Mouse (Mus musculus) MEL (cell line): Measurements from ENCODE around the gene Ogfod1. TPM values are rescaled to one million over a fixed set of nuclear protein-coding genes. Genes with fewer than 3 reads are reported as not detected.

ENCODE experiments used
- DNase-seq: peaks from one replicate; pipeline ENCODE4 v3.0.0; 2011; ENCODE audit warnings: low read depth, low spot score
- H3K27ac ChIP-seq: 2 replicates; pipeline ENCODE4 v1.5.1; 2012; ENCODE audit warnings: low read depth, mild to moderate bottlenecking, control low read depth, low read length, moderate library complexity; ENCODE audit not compliant: control insufficient read depth
- H3K27me3 ChIP-seq, 2 experiments: fragments of 150-350 bp in 1 of 2; sonication (generic) in 1 of 2; 2 replicates each; pipeline ENCODE4 v1.6.1; 2012; ENCODE audit warnings: low read length in 2 of 2, mild to moderate bottlenecking in 2 of 2, improper control_type of control experiment in 1 of 2, moderate library complexity in 1 of 2; ENCODE audit not compliant: insufficient read depth in 2 of 2, control insufficient read depth in 1 of 2
- H3K36me3 ChIP-seq, 2 experiments: 2 replicates each; pipeline ENCODE4 v1.6.1; 2012 to 2014; ENCODE audit warnings: low read length in 2 of 2, improper control_type of control experiment in 1 of 2, inconsistent platforms in 1 of 2, mild to moderate bottlenecking in 1 of 2; ENCODE audit not compliant: insufficient read depth in 2 of 2, control insufficient read depth in 1 of 2
- H3K4me1 ChIP-seq, 2 experiments: fragments of 150-350 bp in 1 of 2; sonication (generic) in 1 of 2; 2 replicates each; pipeline ENCODE4 v1.6.1; 2012; ENCODE audit warnings: low read length in 2 of 2, improper control_type of control experiment in 1 of 2, mild to moderate bottlenecking in 1 of 2; ENCODE audit not compliant: insufficient read depth in 2 of 2, control insufficient read depth in 1 of 2
- H3K4me3 ChIP-seq, 2 experiments: fragments of 150-350 bp in 1 of 2; sonication (generic) in 1 of 2; 2 replicates each; pipeline ENCODE4 v1.5.1; 2012; ENCODE audit warnings: low read depth in 2 of 2, low read length in 2 of 2, mild to moderate bottlenecking in 2 of 2, moderate library complexity in 2 of 2, control low read depth in 1 of 2, improper control_type of control experiment in 1 of 2; ENCODE audit not compliant: control insufficient read depth in 1 of 2, insufficient read depth in 1 of 2
- H3K79me2 ChIP-seq: 2 replicates; pipeline ENCODE4 v1.6.1; 2012; ENCODE audit warnings: mild to moderate bottlenecking, low read length, moderate library complexity; ENCODE audit not compliant: control insufficient read depth, poor library complexity, insufficient read depth
- H3K9ac ChIP-seq: 2 replicates; pipeline ENCODE4 v1.6.1; 2012; ENCODE audit warnings: low read depth, mild to moderate bottlenecking, control low read depth, low read length, moderate library complexity; ENCODE audit not compliant: control insufficient read depth, poor library complexity, severe bottlenecking
- H3K9me3 ChIP-seq: fragments of 150-350 bp; sonication (generic); replicated peaks from 2 replicates; pipeline ENCODE4 v1.6.1; 2012; ENCODE audit warnings: mild to moderate bottlenecking, low read length, improper control_type of control experiment, moderate library complexity; ENCODE audit not compliant: insufficient read depth
- BHLHE40 ChIP-seq: IDR thresholded peaks from 2 replicates; pipeline ENCODE4 v1.6.1; 2012; ENCODE audit warnings: low read depth, mild to moderate bottlenecking, inconsistent platforms, low read length, improper control_type of control experiment, borderline replicate concordance
- CHD2 ChIP-seq: IDR thresholded peaks from 2 replicates; pipeline ENCODE4 v1.6.1; 2011; ENCODE audit warnings: low read length, improper control_type of control experiment
- ELF1 ChIP-seq: IDR thresholded peaks from 2 replicates; pipeline ENCODE4 v1.6.1; 2014; ENCODE audit warnings: low read depth, mild to moderate bottlenecking, inconsistent platforms, low read length, improper control_type of control experiment, moderate library complexity
- EP300 ChIP-seq, 2 experiments: IDR thresholded peaks; 2 replicates each; pipeline ENCODE4 v1.6.1; 2011; ENCODE audit warnings: improper control_type of control experiment in 2 of 2, low read length in 2 of 2, low read depth in 1 of 2, mild to moderate bottlenecking in 1 of 2
- ETS1 ChIP-seq: IDR thresholded peaks from 2 replicates; pipeline ENCODE4 v1.6.1; 2012; ENCODE audit warnings: low read depth, mild to moderate bottlenecking, inconsistent platforms, low read length, improper control_type of control experiment, moderate library complexity
- KAT2A ChIP-seq: conservative IDR thresholded peaks from 2 replicates; pipeline ENCODE4 v1.6.1; 2012; ENCODE audit warnings: low read depth, low read length, improper control_type of control experiment, inconsistent platforms
- MAFK ChIP-seq: IDR thresholded peaks from 2 replicates; pipeline ENCODE4 v1.6.1; 2011; ENCODE audit warnings: low read depth, mild to moderate bottlenecking, low read length, improper control_type of control experiment, borderline replicate concordance
- MYB ChIP-seq: IDR thresholded peaks from 2 replicates; pipeline ENCODE4 v1.6.1; 2011; ENCODE audit warnings: mild to moderate bottlenecking, low read depth, low read length, improper control_type of control experiment
- NRF1 ChIP-seq: IDR thresholded peaks from 2 replicates; pipeline ENCODE4 v1.6.1; 2014; ENCODE audit warnings: low read depth, mild to moderate bottlenecking, inconsistent platforms, low read length, improper control_type of control experiment, moderate library complexity; ENCODE audit not compliant: poor library complexity, insufficient read depth, severe bottlenecking
- RAD21 ChIP-seq: IDR thresholded peaks from 2 replicates; pipeline ENCODE4 v1.6.1; 2011; ENCODE audit warnings: mild to moderate bottlenecking, low read depth, low read length, improper control_type of control experiment
- RCOR1 ChIP-seq: IDR thresholded peaks from 2 replicates; pipeline ENCODE4 v1.6.1; 2012; ENCODE audit warnings: low read depth, mild to moderate bottlenecking, inconsistent platforms, low read length, improper control_type of control experiment
- SIN3A ChIP-seq: IDR thresholded peaks from 2 replicates; pipeline ENCODE4 v1.6.1; 2012; ENCODE audit warnings: low read length, improper control_type of control experiment, inconsistent platforms
- SMC3 ChIP-seq: IDR thresholded peaks from 2 replicates; pipeline ENCODE4 v1.6.1; 2011; ENCODE audit warnings: low read depth, low read length, improper control_type of control experiment
- TAL1 ChIP-seq: IDR thresholded peaks from 2 replicates; pipeline ENCODE4 v1.6.1; 2012; ENCODE audit warnings: mild to moderate bottlenecking, inconsistent platforms, low read length, moderate library complexity, mixed read lengths
- TBP ChIP-seq: IDR thresholded peaks from 2 replicates; pipeline ENCODE4 v1.8.0; 2011; ENCODE audit warnings: low read depth, low read length, improper control_type of control experiment
- TCF12 ChIP-seq: IDR thresholded peaks from 2 replicates; pipeline ENCODE4 v1.6.1; 2014; ENCODE audit warnings: low read depth, mild to moderate bottlenecking, inconsistent platforms, low read length, improper control_type of control experiment, moderate library complexity
- USF1 ChIP-seq: IDR thresholded peaks from 2 replicates; pipeline ENCODE4 v1.6.1; 2014; ENCODE audit warnings: low read depth, mild to moderate bottlenecking, inconsistent platforms, low read length, improper control_type of control experiment, moderate library complexity
- USF2 ChIP-seq, 2 experiments: IDR thresholded peaks; 2 replicates each; pipeline ENCODE4 v1.6.1; 2011 to 2012; ENCODE audit warnings: improper control_type of control experiment in 2 of 2, low read length in 2 of 2, borderline replicate concordance in 1 of 2, inconsistent platforms in 1 of 2, low read depth in 1 of 2, mild to moderate bottlenecking in 1 of 2; ENCODE audit not compliant: insufficient read depth in 1 of 2
- ZC3H11A ChIP-seq: IDR thresholded peaks from 2 replicates; pipeline ENCODE4 v1.6.1; 2012; ENCODE audit warnings: low read depth, mild to moderate bottlenecking, inconsistent platforms, low read length, improper control_type of control experiment
- ZKSCAN1 ChIP-seq: IDR thresholded peaks from 2 replicates; pipeline ENCODE4 v1.6.1; 2012; ENCODE audit warnings: low read depth, mild to moderate bottlenecking, inconsistent platforms, low read length, improper control_type of control experiment, moderate library complexity
- ZMIZ1 ChIP-seq: IDR thresholded peaks from 2 replicates; pipeline ENCODE4 v1.6.1; 2012; ENCODE audit warnings: low read depth, mild to moderate bottlenecking, inconsistent platforms, low read length, improper control_type of control experiment, moderate library complexity
- ZNF384 ChIP-seq: IDR thresholded peaks from 2 replicates; pipeline ENCODE4 v1.6.1; 2012; ENCODE audit warnings: low read depth, mild to moderate bottlenecking, inconsistent platforms, low read length, improper control_type of control experiment
- polyA plus RNA-seq, 2 experiments: library from polyadenylated mRNA; stranded (reverse) in 1 of 2; unstranded in 1 of 2; fragments of >175 nt in 1 of 2; fragments of >200 nt in 1 of 2; gene quantifications; 2 replicates each; pipeline versions ENCODE4 v1.2.1 to v1.2.4; 2012; ENCODE audit warnings: low replicate concordance in 2 of 2, low read depth in 1 of 2; ENCODE audit not compliant: insufficient read length in 2 of 2, insufficient read depth in 1 of 2, missing spikeins in 1 of 2
- total RNA-seq: library from RNA; depleted of rRNA; stranded (reverse); fragments of 300-350 nt; gene quantifications from 2 replicates; pipeline ENCODE4 v1.2.3, GENCODE M21; 2012

Ogfod1 gene
- total and polyA plus RNA-seq, 3 experiments, result 16.3 to 30.0 TPM; not detected in 1

- Histone ChIP-seq H3K27ac (no peak overlapping the region), H3K9ac (no peak overlapping the region), H3K27me3 (no peaks in the 10 kb centered on the region), H3K36me3 (no peaks in the 10 kb centered on the region), H3K79me2 (no peaks in the 10 kb centered on the region), H3K4me1 (no peaks in the 10 kb centered on the region; a peak in 1 of 4 replicates), H3K9me3 (no peaks in the 10 kb centered on the region), H3K4me3 (no peak overlapping the region)
- DNase-seq, result no peak
- no peak for TF ChIP-seq ZNF384
- TF ChIP-seq TAL1, result no peak
- TF ChIP-seq NRF1, result no peak
- no peak for TF ChIP-seq SIN3A
- no peak for TF ChIP-seq TCF12
- TF ChIP-seq USF1, result no peak
- TF ChIP-seq ELF1, result no peak
- TF ChIP-seq RAD21, result no peak
- no peak for TF ChIP-seq SMC3
- no peak for TF ChIP-seq ZMIZ1
- TF ChIP-seq USF2 (IDR thresholded peaks at IDR 0.05; ENCODE audit: borderline replicate concordance in 1 of 2, insufficient read depth in 1 of 2, low read depth in 1 of 2, low read length in 2 of 2), result no peak
- no peak for TF ChIP-seq CHD2
- no peak for TF ChIP-seq MAFK
- TF ChIP-seq BHLHE40, result no peak
- TF ChIP-seq MYB, result no peak
- no peak for TF ChIP-seq ETS1
Measured at GRCm38 (mm10) chr8:94089715-94090114, 52.7 kb downstream of the Ogfod1 start.

DNA sequence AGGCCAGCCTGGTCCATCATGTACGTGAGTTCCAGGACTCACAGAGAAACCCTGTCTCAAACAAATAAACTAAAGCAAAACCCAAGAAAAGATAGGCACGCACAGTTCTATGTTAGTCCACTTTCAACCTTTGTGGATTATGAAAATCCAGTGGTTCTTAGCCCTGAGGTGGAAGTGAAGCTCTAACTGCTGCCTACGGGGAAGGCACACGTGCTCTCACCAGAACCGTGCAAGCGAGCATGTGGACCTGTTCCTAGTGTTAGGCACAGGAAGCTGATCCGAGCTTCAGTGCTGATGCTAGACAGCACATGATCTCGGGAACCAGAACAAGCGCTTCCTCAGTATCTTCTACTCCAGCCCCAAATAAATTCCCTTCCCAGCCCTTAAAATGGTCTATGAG is 55.9 kb downstream of the Ogfod1 start:
- no peak for DNase-seq
- TF ChIP-seq ZNF384, result no peak
- TF ChIP-seq NRF1, result no peak
- no peak for TF ChIP-seq RCOR1
- no peak for TF ChIP-seq EP300 (IDR thresholded peaks at IDR 0.05; ENCODE audit: low read depth in 1 of 2, low read length in 2 of 2)
- TF ChIP-seq TBP, result no peak
- TF ChIP-seq ZC3H11A, result no peak
- no peak for TF ChIP-seq ZKSCAN1
- TF ChIP-seq KAT2A, result no peak
- no peaks in the 10 kb centered on the region; a peak in 1 of 4 replicates for H3K4me1 ChIP-seq

More for the DNA sequence above, 55.9 kb downstream of the Ogfod1 start:
- no peak overlapping the region for H3K4me3 ChIP-seq
- no peaks in the 10 kb centered on the region for H3K9me3 ChIP-seq
- no peaks in the 10 kb centered on the region for H3K79me2 ChIP-seq
- no peak overlapping the region for H3K9ac ChIP-seq
- no peak overlapping the region for H3K27ac ChIP-seq
- H3K36me3 ChIP-seq, result peaks cover 0 to 5% of the 10 kb centered on the region in 2 experiments; a peak in 2 of 4 replicates
- H3K27me3 ChIP-seq, result no peaks in the 10 kb centered on the region
